Mouse (Mus musculus) cerebellum, postnatal 14 days (tissue): ENCODE results near the gene Fam209.

Source experiments
- DNase-seq, 2 experiments: peaks; one replicate each; pipeline ENCODE4 v3.0.0; 2021; ENCODE audit warnings: mixed read lengths in 2 of 2

Fam209 gene

GRCm38 (mm10) chr2:172480296-172480695, 8.0 kb downstream of the Fam209 start:
- no peak for DNase-seq

GRCm38 (mm10) chr2:172481654-172482385, 9.5 kb downstream of the Fam209 start:
- DNase-seq = no peak

GRCm38 (mm10) chr2:172483766-172484413, 11.6 kb downstream of the Fam209 start:
- peak; percentile 53 to 62 for DNase-seq

GRCm38 (mm10) chr2:172484696-172485370, 12.5 kb downstream of the Fam209 start:
- peak in 1 of 2 experiments; percentile 34 for DNase-seq

- no peak for DNase-seq
Observed at GRCm38 (mm10) chr2:172496736-172497345, 24.5 kb downstream of the Fam209 start.

- no peak for DNase-seq
Observed at GRCm38 (mm10) chr2:172498823-172499222, 26.5 kb downstream of the Fam209 start.

GRCm38 (mm10) chr2:172500752-172501316, 28.5 kb downstream of the Fam209 start:
- DNase-seq = no peak

- peak; percentile 46 to 66 for DNase-seq
Observed at GRCm38 (mm10) chr2:172501341-172501740, 29.0 kb downstream of the Fam209 start.

GRCm38 (mm10) chr2:172502168-172502567, 29.8 kb downstream of the Fam209 start:
- DNase-seq = no peak

- DNase-seq = no peak
Observed at GRCm38 (mm10) chr2:172506121-172506520, 33.8 kb downstream of the Fam209 start.

- DNase-seq = no peak
Observed at GRCm38 (mm10) chr2:172510056-172510712, 37.9 kb downstream of the Fam209 start.

GRCm38 (mm10) chr2:172510899-172511298, 38.6 kb downstream of the Fam209 start:
- DNase-seq = no peak

- DNase-seq = no peak
Observed at GRCm38 (mm10) chr2:172516407-172516992, 44.2 kb downstream of the Fam209 start.

GRCm38 (mm10) chr2:172520616-172521371, 48.5 kb downstream of the Fam209 start:
- DNase-seq = no peak

GRCm38 (mm10) chr2:172522528-172522927, 50.2 kb downstream of the Fam209 start:
- DNase-seq = no peak
